Mouse (Mus musculus) hematopoietic stem cell, adult 5-6 weeks (primary cell): Measurements from ENCODE around the gene Serpine1. TPM values are rescaled to one million over a fixed set of nuclear protein-coding genes. Genes with fewer than 3 reads are reported as not detected.

Experiments used
- total RNA-seq: library from RNA; stranded (forward); fragments of 172-1452, 232-1000 nt; gene quantifications from 2 replicates; pipeline ENCODE4 v1.2.3, GENCODE M21; 2017

The Serpine1 gene
- total RNA-seq, 1 experiment from 2014 or later, result not detected

Other genes with a start within 250 kb of the Serpine1 start
- gene Col26a1, start 189.1 kb downstream of the Serpine1 start, total RNA-seq, result not detected in 2 replicates
- 7.3 and 12.8 TPM in 2 replicates for gene Ift22, start 164.1 kb downstream of the Serpine1 start, total RNA-seq
- 56.8 and 146 TPM in 2 replicates for gene Fis1, start 119.0 kb downstream of the Serpine1 start, total RNA-seq
- 0.40 and 9.1 TPM in 2 replicates for gene Cldn15, start 105.7 kb downstream of the Serpine1 start, total RNA-seq
- gene Plod3, start 85.2 kb downstream of the Serpine1 start, total RNA-seq, result 33.3 and 37.8 TPM in 2 replicates
- gene Znhit1, start 84.2 kb downstream of the Serpine1 start, total RNA-seq, result 14.8 and 38.6 TPM in 2 replicates
- 0.10 TPM in 1 of 2 replicates, not detected in the other for gene Vgf, start 45.9 kb downstream of the Serpine1 start, total RNA-seq
- gene Ap1s1, start 26.1 kb downstream of the Serpine1 start, total RNA-seq, result 39.7 and 42.4 TPM in 2 replicates
- gene Trim56, start 43.9 kb upstream of the Serpine1 start, total RNA-seq, result 35.8 and 48.8 TPM in 2 replicates
- gene Muc3, start 77.1 kb upstream of the Serpine1 start, total RNA-seq, result 0.89 TPM in 1 of 2 replicates, not detected in the other
- gene Muc3a, start 140.1 kb upstream of the Serpine1 start, total RNA-seq, result 1.6 TPM in 1 of 2 replicates, not detected in the other
- gene Ache, start 215.3 kb upstream of the Serpine1 start, total RNA-seq, result 1.3 and 1.9 TPM in 2 replicates
- 0.94 and 3.6 TPM in 2 replicates for gene Ufsp1, start 222.4 kb upstream of the Serpine1 start, total RNA-seq
- 313 and 317 TPM in 2 replicates for gene Srrt, start 235.4 kb upstream of the Serpine1 start, total RNA-seq
- gene Trip6, start 242.1 kb upstream of the Serpine1 start, total RNA-seq, result 17.0 and 21.4 TPM in 2 replicates